Mouse (Mus musculus): ENCODE data around the gene Ltbp1.

Ltbp1 gene

GRCm38 (mm10) chr17:75371650-75372049, 366.3 kb downstream of the Ltbp1 start:
- DNase-seq, result no peak

GRCm38 (mm10) chr17:75372371-75372770, 367.0 kb downstream of the Ltbp1 start:
- DNase-seq, result peak; percentile 38 to 76

GRCm38 (mm10) chr17:75374287-75375024, 369.1 kb downstream of the Ltbp1 start:
- no peak for DNase-seq

GRCm38 (mm10) chr17:75378256-75378871, 373.0 kb downstream of the Ltbp1 start:
- DNase-seq, result no peak

GRCm38 (mm10) chr17:75380167-75380566, 374.8 kb downstream of the Ltbp1 start:
- DNase-seq, result no peak

- no peak for DNase-seq
Measured at GRCm38 (mm10) chr17:75388402-75388801, 383.0 kb downstream of the Ltbp1 start.

- no peak for DNase-seq
Measured at GRCm38 (mm10) chr17:75390142-75390541, 384.8 kb downstream of the Ltbp1 start.

- no peak for DNase-seq
Measured at GRCm38 (mm10) chr17:75391429-75392192, 386.2 kb downstream of the Ltbp1 start.

- no peak for DNase-seq
Measured at GRCm38 (mm10) chr17:75406405-75406804, 401.0 kb downstream of the Ltbp1 start.

- no peak for DNase-seq
Measured at GRCm38 (mm10) chr17:75416861-75417260, 411.5 kb downstream of the Ltbp1 start.

GRCm38 (mm10) chr17:75434152-75434551, 428.8 kb downstream of the Ltbp1 start:
- no peak for DNase-seq

GRCm38 (mm10) chr17:75434871-75435270, 429.5 kb downstream of the Ltbp1 start:
- no peak for DNase-seq

- DNase-seq, result no peak
Measured at GRCm38 (mm10) chr17:75435599-75435998, 430.2 kb downstream of the Ltbp1 start, which contains the start of gene Rasgrp3. Gene Rasgrp3, plus strand, starts transcription at chr17:75435896.

GRCm38 (mm10) chr17:75436095-75436494, 430.7 kb downstream of the Ltbp1 start:
- DNase-seq, result no peak

- DNase-seq, result no peak
Measured at GRCm38 (mm10) chr17:75436819-75437218, 431.5 kb downstream of the Ltbp1 start.

GRCm38 (mm10) chr17:75437239-75437750, 431.9 kb downstream of the Ltbp1 start:
- no peak for DNase-seq

- no peak for DNase-seq
Measured at GRCm38 (mm10) chr17:75438162-75438561, 432.8 kb downstream of the Ltbp1 start.

- DNase-seq, result no peak
Measured at GRCm38 (mm10) chr17:75439062-75439461, 433.7 kb downstream of the Ltbp1 start.

- DNase-seq, result no peak
Measured at GRCm38 (mm10) chr17:75440619-75441018, 435.3 kb downstream of the Ltbp1 start.

GRCm38 (mm10) chr17:75441260-75441830, 436.0 kb downstream of the Ltbp1 start:
- no peak for DNase-seq
